Mouse (Mus musculus): ENCODE measurements at regions not wholly inside any gene's neighbourhood (a gene's known extent, or its start where the extent isn't known, plus 50 kb on each side); places are given as distances from the start of the nearest gene placed in this dataset.

DNA sequence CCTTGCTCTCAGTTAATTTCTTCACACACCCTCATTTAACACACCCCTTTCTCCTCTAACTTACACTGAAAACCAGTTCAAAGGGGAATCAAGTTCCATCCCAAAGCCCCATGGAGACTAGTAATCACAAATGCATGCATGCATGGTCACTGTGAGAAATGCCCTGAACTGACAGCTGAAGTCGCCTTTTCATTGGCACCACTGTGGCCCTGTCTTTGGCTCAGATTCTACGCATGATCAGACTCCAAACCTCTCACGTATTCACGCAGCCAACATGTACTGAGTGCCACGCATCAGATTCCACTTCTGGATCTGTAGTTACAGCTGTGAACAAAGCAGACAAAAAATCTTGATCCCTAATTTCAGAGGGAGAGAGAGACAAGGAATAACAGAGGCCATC is 85.3 kb downstream of the Cops8 start:
- no peaks in the 10 kb centered on the region for H3K36me3 ChIP-seq (ENCODE audit: control insufficient read depth, insufficient read depth, low read length, poor library complexity, severe bottlenecking)
- H3K9ac ChIP-seq (ENCODE audit: insufficient read depth, low read depth, low read length, poor library complexity, severe bottlenecking), result no peak overlapping the region
- H3K4me3 ChIP-seq (ENCODE audit: insufficient read depth in 1 of 2, low read depth in 1 of 2, low read length in 2 of 2, poor library complexity in 1 of 2, severe bottlenecking in 1 of 2), result no peak overlapping the region
- no peaks in the 10 kb centered on the region for H3K4me1 ChIP-seq (ENCODE audit: control insufficient read depth in 2 of 2, insufficient read depth in 2 of 2, low read length in 2 of 2, poor library complexity in 1 of 2)
- TF ChIP-seq HCFC1 (IDR thresholded peaks at IDR 0.05; ENCODE audit: borderline replicate concordance, insufficient read depth, low read length) (no peak), MAFK (IDR thresholded peaks at IDR 0.05; ENCODE audit: insufficient read depth, low read depth, low read length) (no peak), ZNF384 (IDR thresholded peaks at IDR 0.05; ENCODE audit: low read depth, low read length) (no peak), ZC3H11A (IDR thresholded peaks at IDR 0.05; ENCODE audit: borderline replicate concordance, low read depth, low read length) (no peak), CHD2 (IDR thresholded peaks at IDR 0.05; ENCODE audit: low read depth, low read length) (no peak)
- H3K9me3 ChIP-seq (ENCODE audit: control insufficient read depth, insufficient read depth, low read depth, low read length), result no peaks in the 10 kb centered on the region
- in situ Hi-C loops (cut with MboI; ENCODE audit: low sequenced_read_pairs in 2 of 2, unreplicated experiment in 2 of 2), result no loop called here
- H3K27ac ChIP-seq (ENCODE audit: insufficient read depth, low read depth, low read length, poor library complexity, severe bottlenecking), result no peak overlapping the region
- no peak for DNase-seq (ENCODE audit: low read depth, low spot score)

DNA sequence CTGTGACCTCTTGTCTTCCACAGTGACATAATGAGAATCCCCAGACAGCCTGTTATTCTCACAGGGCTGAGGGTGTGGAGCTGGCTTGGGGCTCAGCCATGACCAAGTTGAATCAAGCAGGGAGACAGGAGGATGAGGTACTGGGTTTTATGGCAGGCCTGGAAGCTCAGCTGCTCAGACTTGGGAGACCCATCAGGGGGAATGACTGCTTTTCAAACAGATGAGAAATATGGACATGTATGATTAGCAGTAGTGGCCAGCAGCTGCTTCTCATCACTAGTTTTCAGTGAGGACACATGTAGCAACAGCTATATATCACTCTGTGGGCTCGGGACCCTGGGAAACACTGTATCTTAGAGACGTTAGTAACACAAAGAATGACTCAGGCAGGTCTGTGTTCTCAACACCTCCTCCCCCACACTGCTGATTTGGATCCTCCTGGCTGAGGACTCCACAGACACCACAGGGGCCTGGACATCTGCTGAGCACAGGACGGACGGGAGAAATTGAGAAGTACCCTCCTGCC is 87.9 kb downstream of the Cops8 start:
- no peak overlapping the region for H3K27ac ChIP-seq (ENCODE audit: insufficient read depth, low read depth, low read length, poor library complexity, severe bottlenecking)
- no peaks in the 10 kb centered on the region for H3K36me3 ChIP-seq (ENCODE audit: control insufficient read depth, insufficient read depth, low read length, poor library complexity, severe bottlenecking)
- H3K4me3 ChIP-seq (ENCODE audit: insufficient read depth in 1 of 2, low read depth in 1 of 2, low read length in 2 of 2, poor library complexity in 1 of 2, severe bottlenecking in 1 of 2), result no peak overlapping the region
- in situ Hi-C loops (cut with MboI; ENCODE audit: low sequenced_read_pairs in 2 of 2, unreplicated experiment in 2 of 2), result no loop called here
- TF ChIP-seq HCFC1 (IDR thresholded peaks at IDR 0.05; ENCODE audit: borderline replicate concordance, insufficient read depth, low read length) (no peak), MAFK (IDR thresholded peaks at IDR 0.05; ENCODE audit: insufficient read depth, low read depth, low read length) (no peak), ZNF384 (IDR thresholded peaks at IDR 0.05; ENCODE audit: low read depth, low read length) (no peak), CHD2 (IDR thresholded peaks at IDR 0.05; ENCODE audit: low read depth, low read length) (no peak), ZC3H11A (IDR thresholded peaks at IDR 0.05; ENCODE audit: borderline replicate concordance, low read depth, low read length) (no peak)
- H3K9me3 ChIP-seq (ENCODE audit: control insufficient read depth, insufficient read depth, low read depth, low read length), result no peaks in the 10 kb centered on the region
- no peak overlapping the region for H3K9ac ChIP-seq (ENCODE audit: insufficient read depth, low read depth, low read length, poor library complexity, severe bottlenecking)
- H3K4me1 ChIP-seq (ENCODE audit: control insufficient read depth in 2 of 2, insufficient read depth in 2 of 2, low read length in 2 of 2, poor library complexity in 1 of 2), result no peaks in the 10 kb centered on the region
- DNase-seq (ENCODE audit: low read depth, low spot score), result no peak

DNA sequence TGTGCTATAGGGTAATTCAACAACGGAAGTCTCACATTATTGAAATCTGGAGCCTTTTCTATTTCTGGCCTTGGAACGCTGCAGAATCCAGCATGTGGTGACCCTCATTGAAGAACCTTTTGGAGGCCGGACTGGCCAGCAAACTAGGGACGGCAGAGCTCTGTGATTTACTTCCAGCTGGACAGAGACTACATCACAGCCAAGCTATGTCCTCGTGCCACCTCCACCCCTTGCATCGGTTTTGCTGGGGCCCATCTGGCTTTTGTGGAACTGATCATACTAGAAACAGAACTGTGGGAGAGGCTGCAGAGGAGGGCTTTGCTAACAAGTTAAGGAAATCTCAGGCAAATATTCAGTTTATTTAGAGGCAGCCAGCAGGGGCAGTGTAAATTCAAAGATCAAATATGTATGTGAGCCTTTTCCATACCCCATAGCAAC is 88.4 kb downstream of the Cops8 start:
- Histone ChIP-seq H3K4me1 (ENCODE audit: control insufficient read depth in 2 of 2, insufficient read depth in 2 of 2, low read length in 2 of 2, poor library complexity in 1 of 2) (no peaks in the 10 kb centered on the region), H3K4me3 (ENCODE audit: insufficient read depth in 1 of 2, low read depth in 1 of 2, low read length in 2 of 2, poor library complexity in 1 of 2, severe bottlenecking in 1 of 2) (no peak overlapping the region), H3K36me3 (ENCODE audit: control insufficient read depth, insufficient read depth, low read length, poor library complexity, severe bottlenecking) (no peaks in the 10 kb centered on the region), H3K27ac (ENCODE audit: insufficient read depth, low read depth, low read length, poor library complexity, severe bottlenecking) (no peak overlapping the region), H3K9me3 (ENCODE audit: control insufficient read depth, insufficient read depth, low read depth, low read length) (no peaks in the 10 kb centered on the region), H3K9ac (ENCODE audit: insufficient read depth, low read depth, low read length, poor library complexity, severe bottlenecking) (no peak overlapping the region)
- TF ChIP-seq HCFC1 (IDR thresholded peaks at IDR 0.05; ENCODE audit: borderline replicate concordance, insufficient read depth, low read length) (no peak), ZC3H11A (IDR thresholded peaks at IDR 0.05; ENCODE audit: borderline replicate concordance, low read depth, low read length) (no peak), ZNF384 (IDR thresholded peaks at IDR 0.05; ENCODE audit: low read depth, low read length) (no peak)
- no peak for DNase-seq (ENCODE audit: low read depth, low spot score)
- in situ Hi-C loops (cut with MboI; ENCODE audit: low sequenced_read_pairs in 2 of 2, unreplicated experiment in 2 of 2), result no loop called here

DNA sequence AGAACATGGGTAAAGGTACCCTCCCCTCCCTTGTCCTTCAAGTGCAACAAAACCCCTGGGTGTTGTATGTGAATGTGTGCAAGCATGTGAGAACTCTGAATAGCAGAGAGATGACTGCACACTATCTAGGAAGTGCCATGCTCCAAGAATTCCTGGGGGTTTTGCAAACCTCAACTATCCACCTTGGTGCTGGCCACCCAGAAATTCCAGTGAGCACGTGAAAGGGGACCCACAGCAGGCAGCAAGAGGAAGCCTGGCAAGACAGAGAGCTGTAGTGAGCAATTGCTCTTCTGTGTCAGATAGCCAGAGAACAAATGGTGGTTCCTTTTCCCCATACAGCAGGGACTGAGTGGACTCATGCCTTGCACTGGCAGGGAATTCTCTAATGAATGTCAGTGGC is 90.1 kb downstream of the Cops8 start:
- Histone ChIP-seq H3K4me1 (ENCODE audit: control insufficient read depth in 2 of 2, insufficient read depth in 2 of 2, low read length in 2 of 2, poor library complexity in 1 of 2) (no peaks in the 10 kb centered on the region), H3K9me3 (ENCODE audit: control insufficient read depth, insufficient read depth, low read depth, low read length) (no peaks in the 10 kb centered on the region), H3K9ac (ENCODE audit: insufficient read depth, low read depth, low read length, poor library complexity, severe bottlenecking) (no peak overlapping the region), H3K27ac (ENCODE audit: insufficient read depth, low read depth, low read length, poor library complexity, severe bottlenecking) (no peak overlapping the region), H3K4me3 (ENCODE audit: insufficient read depth in 1 of 2, low read depth in 1 of 2, low read length in 2 of 2, poor library complexity in 1 of 2, severe bottlenecking in 1 of 2) (no peak overlapping the region), H3K36me3 (ENCODE audit: control insufficient read depth, insufficient read depth, low read length, poor library complexity, severe bottlenecking) (no peaks in the 10 kb centered on the region)
- TF ChIP-seq CHD2 (IDR thresholded peaks at IDR 0.05; ENCODE audit: low read depth, low read length) (no peak), ZC3H11A (IDR thresholded peaks at IDR 0.05; ENCODE audit: borderline replicate concordance, low read depth, low read length) (no peak), HCFC1 (IDR thresholded peaks at IDR 0.05; ENCODE audit: borderline replicate concordance, insufficient read depth, low read length) (no peak), MAFK (IDR thresholded peaks at IDR 0.05; ENCODE audit: insufficient read depth, low read depth, low read length) (no peak), ZNF384 (IDR thresholded peaks at IDR 0.05; ENCODE audit: low read depth, low read length) (no peak)
- in situ Hi-C loops (cut with MboI; ENCODE audit: low sequenced_read_pairs in 2 of 2, unreplicated experiment in 2 of 2), result no loop called here
- no peak for DNase-seq (ENCODE audit: low read depth, low spot score)

DNA sequence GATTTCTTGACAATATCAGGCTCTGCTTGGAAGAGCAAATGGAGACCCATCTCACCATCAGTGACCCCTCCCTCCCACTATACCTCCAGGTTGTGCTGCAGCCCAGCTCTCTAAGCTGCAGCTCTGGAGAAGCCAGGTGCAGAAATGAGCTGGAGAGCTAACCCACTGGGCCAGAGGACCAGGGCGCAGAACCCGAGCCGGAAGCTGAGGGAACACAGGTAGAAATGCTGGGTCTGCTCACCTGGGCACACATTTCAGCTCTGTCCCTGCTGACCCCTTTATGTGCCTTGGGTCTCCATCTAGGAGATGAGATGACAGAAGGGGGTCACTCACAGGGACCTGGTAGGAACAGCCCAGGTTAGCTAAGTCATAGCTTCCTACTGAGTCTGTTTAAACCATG is 92.0 kb downstream of the Cops8 start:
- TF ChIP-seq ZNF384 (IDR thresholded peaks at IDR 0.05; ENCODE audit: low read depth, low read length) (no peak), ZC3H11A (IDR thresholded peaks at IDR 0.05; ENCODE audit: borderline replicate concordance, low read depth, low read length) (no peak), CHD2 (IDR thresholded peaks at IDR 0.05; ENCODE audit: low read depth, low read length) (no peak), MAFK (IDR thresholded peaks at IDR 0.05; ENCODE audit: insufficient read depth, low read depth, low read length) (no peak), HCFC1 (IDR thresholded peaks at IDR 0.05; ENCODE audit: borderline replicate concordance, insufficient read depth, low read length) (no peak)
- no peaks in the 10 kb centered on the region for H3K4me1 ChIP-seq (ENCODE audit: control insufficient read depth in 2 of 2, insufficient read depth in 2 of 2, low read length in 2 of 2, poor library complexity in 1 of 2)
- no peak overlapping the region for H3K27ac ChIP-seq (ENCODE audit: insufficient read depth, low read depth, low read length, poor library complexity, severe bottlenecking)
- H3K36me3 ChIP-seq (ENCODE audit: control insufficient read depth, insufficient read depth, low read length, poor library complexity, severe bottlenecking), result no peaks in the 10 kb centered on the region
- H3K9me3 ChIP-seq (ENCODE audit: control insufficient read depth, insufficient read depth, low read depth, low read length), result no peaks in the 10 kb centered on the region
- no peak for DNase-seq (ENCODE audit: low read depth, low spot score)
- H3K4me3 ChIP-seq (ENCODE audit: insufficient read depth in 1 of 2, low read depth in 1 of 2, low read length in 2 of 2, poor library complexity in 1 of 2, severe bottlenecking in 1 of 2), result no peak overlapping the region
- no peak overlapping the region for H3K9ac ChIP-seq (ENCODE audit: insufficient read depth, low read depth, low read length, poor library complexity, severe bottlenecking)
- in situ Hi-C loops (cut with MboI; ENCODE audit: low sequenced_read_pairs in 2 of 2, unreplicated experiment in 2 of 2), result no loop called here
